28 mouse cellular contexts compared by ENCODE assay signal in genomic region chr8:103086956-103087482, GRCm38 (mm10).
A peak's percentile ranks its signal among the peaks of the same experiment; 100 is the strongest.
DNase-seq lines count a peak whose midpoint lies in the region; ATAC-seq lines count a peak whose summit lies in the region.
"Had no signal": no experiment of that assay in that cellular context is flagged by ENCODE, and none has a peak within 500 bp of the region (broad histone marks: within the 10 kb centered on the region; RNA-seq: fewer than 3 reads in every experiment).

No protein-coding gene starts in this region.

- H3K27me3 ChIP-seq in midbrain, embryonic 11.5 days (ENCODE audit: control insufficient read depth, insufficient read depth, low read length), result no peaks in the 10 kb centered on the region
- H3K27me3 ChIP-seq in midbrain, embryonic 15.5 days (replicated peaks), result no peaks in the 10 kb centered on the region
- H3K27me3 ChIP-seq: CH12.LX; hindbrain, embryonic 15.5 days; intestine, embryonic 15.5 days; limb, embryonic 13.5 days; liver, embryonic 12.5 days; megakaryocyte, embryonic 14.5 days; Patski; stomach, embryonic 15.5 days had no signal

- H3K4me2 ChIP-seq in midbrain, embryonic 11.5 days, result no peak overlapping the region
- H3K4me2 ChIP-seq in midbrain, embryonic 15.5 days, result no peak overlapping the region
- H3K4me2 ChIP-seq: hindbrain, embryonic 15.5 days; intestine, embryonic 15.5 days; limb, embryonic 13.5 days; liver, embryonic 12.5 days; stomach, embryonic 15.5 days had no signal

- DNase-seq in frontal cortex, postnatal 36 days (ENCODE audit: low spot score in 2 of 2), result peak; percentile 24 to 29
- DNase-seq in frontal cortex, postnatal 14 days (ENCODE audit: low spot score in 2 of 2), result no peak
- peak; percentile 77 for DNase-seq in midbrain, embryonic 11.5 days (ENCODE audit: low spot score, missing footprints)
- DNase-seq in brain, adult 2 months (ENCODE audit: low read depth, low spot score), result peak; percentile 40
- peak; percentile 8 to 30 for DNase-seq in left cerebral cortex, postnatal 36 days (ENCODE audit: low spot score in 2 of 2)
- DNase-seq: adrenal gland, adult 2 months; B cell, adult 2 months; cerebellum, adult 18-20 months; cerebellum, postnatal 25 days; gastrocnemius, postnatal 10 days; heart, postnatal 4 days; kidney, postnatal 4 days; lung, adult 18-20 months; lung, postnatal 14 days; thymus, adult 18-20 months had no signal

- H3K4me1 ChIP-seq in midbrain, embryonic 11.5 days (ENCODE audit: control insufficient read depth, insufficient read depth, low read length), result 0 out of 2 replicates have a peak, but pooled peaks cover 2% of the 10 kb centered on the region
- H3K4me1 ChIP-seq in midbrain, embryonic 15.5 days, result no peaks in the 10 kb centered on the region
- H3K4me1 ChIP-seq: heart, embryonic 10.5 days; hindbrain, embryonic 15.5 days; intestine, embryonic 15.5 days; limb, embryonic 13.5 days; liver, embryonic 12.5 days; megakaryocyte, embryonic 14.5 days; stomach, embryonic 15.5 days had no signal

- 43% methylated on average over 4 of the region's 4 CpGs for WGBS in midbrain, embryonic 11.5 days
- 36% methylated on average over 4 of the region's 4 CpGs for WGBS in midbrain, embryonic 15.5 days

- no peak for ATAC-seq in midbrain, embryonic 11.5 days (ENCODE audit: low FRiP score)
- ATAC-seq in midbrain, embryonic 15.5 days (replicated peaks), result no peak
- ATAC-seq in megakaryocyte progenitor cell, adult 5-6 weeks (replicated peaks; ENCODE audit: poor library complexity), result no peak
- ATAC-seq: intestine, embryonic 15.5 days; liver, embryonic 12.5 days; Patski had no signal

- H3K9ac ChIP-seq in midbrain, embryonic 11.5 days (ENCODE audit: low read length), result no peak overlapping the region
- no peak overlapping the region for H3K9ac ChIP-seq in midbrain, embryonic 15.5 days
- H3K9ac ChIP-seq: hindbrain, embryonic 15.5 days; intestine, embryonic 15.5 days; limb, embryonic 13.5 days; liver, embryonic 12.5 days; stomach, embryonic 15.5 days had no signal

- H3K27ac ChIP-seq in midbrain, embryonic 11.5 days (ENCODE audit: low read depth, low read length), result no peak overlapping the region
- no peak overlapping the region for H3K27ac ChIP-seq in midbrain, embryonic 15.5 days
- H3K27ac ChIP-seq: forebrain, embryonic 10.5 days; heart, embryonic 10.5 days; hindbrain, embryonic 15.5 days; intestine, embryonic 15.5 days; limb, embryonic 13.5 days; liver, embryonic 12.5 days; stomach, embryonic 15.5 days had no signal

- no peaks in the 10 kb centered on the region for H3K36me3 ChIP-seq in midbrain, embryonic 11.5 days (ENCODE audit: control insufficient read depth, insufficient read depth, low read length)
- H3K36me3 ChIP-seq in midbrain, embryonic 15.5 days (replicated peaks), result no peaks in the 10 kb centered on the region
- H3K36me3 ChIP-seq: forebrain, embryonic 10.5 days; G1E; heart, embryonic 10.5 days; hindbrain, embryonic 15.5 days; intestine, embryonic 15.5 days; limb, embryonic 13.5 days; liver, embryonic 12.5 days; stomach, embryonic 15.5 days had no signal

- H3K9me3 ChIP-seq in midbrain, embryonic 11.5 days (ENCODE audit: control insufficient read depth, low read length), result no peaks in the 10 kb centered on the region
- no peaks in the 10 kb centered on the region for H3K9me3 ChIP-seq in midbrain, embryonic 15.5 days
- H3K9me3 ChIP-seq: forebrain, embryonic 10.5 days; heart, embryonic 10.5 days; hindbrain, embryonic 15.5 days; intestine, embryonic 15.5 days; limb, embryonic 13.5 days; liver, embryonic 12.5 days; stomach, embryonic 15.5 days had no signal

- no peak overlapping the region for H3K4me3 ChIP-seq in midbrain, embryonic 11.5 days (ENCODE audit: low read depth, low read length)
- H3K4me3 ChIP-seq in midbrain, embryonic 15.5 days, result no peak overlapping the region
- H3K4me3 ChIP-seq: forebrain, embryonic 10.5 days; heart, embryonic 10.5 days; hindbrain, embryonic 15.5 days; intestine, embryonic 15.5 days; limb, embryonic 13.5 days; liver, embryonic 12.5 days; megakaryocyte, embryonic 14.5 days; stomach, embryonic 15.5 days had no signal

- intact Hi-C loops in left cerebral cortex, postnatal 36 days (cut with DNase I), result loop anchor here (5.0 kb wide), 1 partner anchor 705 kb away; no protein-coding TSS in a partner anchor

Comparison
In these comparisons a context has a peak if more than half of its experiments do, and no peak if none do; other contexts are left out.
1. DNase-seq: peak in frontal cortex, postnatal 36 days (2 of 2), midbrain, embryonic 11.5 days (single experiment), brain, adult 2 months (single experiment) and left cerebral cortex, postnatal 36 days (2 of 2); none in frontal cortex, postnatal 14 days (0 of 2).